ENCODE assay signal across 8 mouse cellular contexts in the genomic region with DNA sequence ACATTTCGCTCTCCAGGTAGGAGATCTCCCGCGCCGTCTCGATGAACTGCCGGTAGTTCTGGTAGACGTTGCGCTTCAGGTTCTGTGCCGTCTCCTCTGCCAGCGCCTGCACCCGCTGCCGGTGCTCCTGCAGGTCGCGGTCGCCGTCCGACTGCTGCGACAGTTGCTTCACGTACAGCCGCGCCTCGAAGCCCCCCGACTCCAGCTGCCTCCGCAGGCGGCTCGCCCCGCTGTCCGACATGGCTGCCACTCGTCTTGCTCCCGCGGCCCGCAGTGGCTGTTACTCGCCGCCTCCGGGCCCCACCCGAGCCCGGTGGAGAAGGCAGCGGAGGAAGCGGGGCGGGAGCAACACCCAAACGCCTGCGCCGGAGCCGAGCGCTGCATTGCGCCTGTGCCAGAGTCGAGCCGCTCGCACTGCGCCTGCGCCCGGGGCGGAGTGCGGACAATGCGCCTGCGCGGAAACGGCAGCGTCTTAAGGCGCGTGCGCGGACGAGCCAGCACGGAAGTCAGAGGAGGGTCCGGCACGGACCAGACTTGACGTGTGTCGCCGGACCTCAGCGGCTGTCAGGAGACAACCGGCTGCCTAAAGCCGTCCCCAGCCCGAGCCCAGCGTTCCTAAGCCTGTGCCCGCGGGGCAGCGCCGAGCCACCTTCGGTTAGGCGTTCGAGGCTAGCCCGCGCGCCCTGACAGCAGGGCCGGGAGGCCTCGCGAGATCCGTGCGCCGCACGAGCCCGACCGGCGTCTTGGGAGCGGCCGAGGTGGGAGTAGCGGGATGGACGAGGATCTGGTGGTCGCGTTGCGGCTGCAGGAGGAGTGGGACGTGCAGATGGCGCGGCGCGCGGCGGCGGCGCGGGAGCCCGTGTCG. TPM values are rescaled to one million over a fixed set of nuclear protein-coding genes. Genes with fewer than 3 reads are reported as not detected.
DNase-seq lines count a peak whose midpoint lies in the region; ATAC-seq lines count a peak whose summit lies in the region.

A gene (minus strand): TSS at position 320 of the 865 bp plus-strand sequence.
A gene (plus strand): TSS at position 501 of the 865 bp plus-strand sequence.

- H3K27me3 ChIP-seq in hindbrain, embryonic 11.5 days (ENCODE audit: control insufficient read depth, insufficient read depth, low read length) = no peaks in the 10 kb centered on the region

- no peaks in the 10 kb centered on the region; the same call in 1 of the 2 replicates for H3K36me3 ChIP-seq in hindbrain, embryonic 11.5 days (ENCODE audit: control insufficient read depth, insufficient read depth, low read length)

- peaks cover 6% of the 10 kb centered on the region for H3K4me1 ChIP-seq in hindbrain, embryonic 11.5 days (replicated peaks; ENCODE audit: control insufficient read depth, insufficient read depth, low read length)

- peak; percentile 98 for DNase-seq in Muller cell, postnatal 12 days (ENCODE audit: inconsistent ontology term)
- DNase-seq in cerebellum, adult 9-11 months = peak; percentile 97
- DNase-seq in frontal cortex, adult 2 months (ENCODE audit: extremely low spot score in 1 of 2, low spot score in 1 of 2) = peak; percentile 89 to 98
- peak; percentile 99 for DNase-seq in hindbrain, embryonic 11.5 days (ENCODE audit: low spot score)
- DNase-seq in layer of hippocampus, postnatal 10 days (ENCODE audit: low spot score in 2 of 2) = peak; percentile 99
- DNase-seq in lung, postnatal 10 days = peak; percentile 97
- DNase-seq in ovary, postnatal 36 days (ENCODE audit: low spot score) = peak; percentile 99
- peak; percentile 98 for DNase-seq in thymus, postnatal 25 days

- peak within 1 kb of the TSS; percentile 82 for H3K9ac ChIP-seq in hindbrain, embryonic 11.5 days (ENCODE audit: low read depth, low read length)

- peak within 1 kb of the TSS; percentile 99 for H3K4me2 ChIP-seq in hindbrain, embryonic 11.5 days (replicated peaks; ENCODE audit: low read depth, low read length)

- under 1% methylated on average over 109 of the region's 114 CpGs for WGBS in hindbrain, embryonic 11.5 days

- H3K4me3 ChIP-seq in hindbrain, embryonic 11.5 days (ENCODE audit: low read depth, low read length) = peak within 1 kb of the TSS; percentile 76

- no peaks in the 10 kb centered on the region for H3K9me3 ChIP-seq in hindbrain, embryonic 11.5 days (ENCODE audit: control insufficient read depth, low read length)

- ATAC-seq in hindbrain, embryonic 11.5 days (ENCODE audit: low FRiP score) = peak; percentile 84

- peak within 1 kb of the TSS; percentile 75 for H3K27ac ChIP-seq in hindbrain, embryonic 11.5 days (ENCODE audit: low read depth, low read length)

RNA-seq across cellular contexts. Expression of the first gene that starts in this region (rescaled TPM):
- 15.0 and 17.3 TPM in 2 replicates for polyA plus RNA-seq in frontal cortex, adult 2 months (2012; rRNA removed)
- 6.7 and 8.7 TPM in 2 replicates for polyA plus RNA-seq in hindbrain, embryonic 11.5 days (2014; fragmentation: Nextera tagmentation; extraction: Ambion mirVana)
- 10 to 100 TPM; 37.5 to 37.9 TPM for total RNA-seq in layer of hippocampus, postnatal 10 days (2021)

RNA-seq across cellular contexts. Expression of the second gene that starts in this region (rescaled TPM):
- polyA plus RNA-seq in frontal cortex, adult 2 months (2012; rRNA removed) = 17.3 and 18.0 TPM in 2 replicates
- 9.6 and 12.3 TPM in 2 replicates for polyA plus RNA-seq in hindbrain, embryonic 11.5 days (2014; fragmentation: Nextera tagmentation; extraction: Ambion mirVana)
- 10 to 100 TPM; 13.6 to 16.6 TPM for total RNA-seq in layer of hippocampus, postnatal 10 days (2021)

Comparison
In these comparisons a context has a peak if more than half of its experiments do, and no peak if none do; other contexts are left out.
1. Peak in every context shown above with its lines: DNase-seq, ATAC-seq, H3K4me3 ChIP-seq and H3K27ac ChIP-seq.